Mouse (Mus musculus) midbrain, postnatal 0 days (tissue): Measurements from ENCODE around the gene Cnpy1. TPM values are rescaled to one million over a fixed set of nuclear protein-coding genes. Genes with fewer than 3 reads are reported as not detected.

ENCODE experiments used
- ATAC-seq: fragments of 200-750 bp; cut with Nextera tagmentation; 2 replicates; pipeline ENCODE4 v1.8.0; 2017; ENCODE audit warnings: moderate number of reproducible peaks, mild to moderate bottlenecking, moderate TSS enrichment, moderate library complexity; ENCODE audit not compliant: low FRiP score
- DNase-seq: peaks from one replicate; pipeline ENCODE4 v3.0.0-alpha.2; 2015; ENCODE audit warnings: low spot score
- H3K27ac ChIP-seq: fragments of 300-500 bp; sonication (generic); 2 replicates; pipeline ENCODE4 v1.5.1; 2014; ENCODE audit warnings: low read depth, mild to moderate bottlenecking, low read length, mixed read lengths
- H3K27me3 ChIP-seq: fragments of 300-500 bp; sonication (generic); 2 replicates; pipeline ENCODE4 v1.6.1; 2014; ENCODE audit warnings: low read length, control low read depth, mixed read lengths; ENCODE audit not compliant: insufficient read depth
- H3K36me3 ChIP-seq: fragments of 300-500 bp; sonication (generic); 2 replicates; pipeline ENCODE4 v1.6.1; 2014; ENCODE audit warnings: low read length, control low read depth, mixed read lengths; ENCODE audit not compliant: insufficient read depth
- H3K4me1 ChIP-seq: fragments of 300-500 bp; sonication (generic); 2 replicates; pipeline ENCODE4 v1.6.1; 2014; ENCODE audit warnings: mild to moderate bottlenecking, control low read depth, antibody characterized with exemption, low read length, mixed read lengths; ENCODE audit not compliant: insufficient read depth
- H3K4me2 ChIP-seq: fragments of 300-500 bp; sonication (generic); 2 replicates; pipeline ENCODE4 v1.6.1; 2014; ENCODE audit warnings: low read depth, mild to moderate bottlenecking, low read length, mixed read lengths; ENCODE audit not compliant: poor library complexity, severe bottlenecking
- H3K4me3 ChIP-seq: fragments of 300-500 bp; sonication (generic); 2 replicates; pipeline ENCODE4 v1.5.1; 2014; ENCODE audit warnings: low read depth, mild to moderate bottlenecking, low read length, moderate library complexity
- H3K9ac ChIP-seq: fragments of 300-500 bp; sonication (generic); replicated peaks from 2 replicates; pipeline ENCODE4 v1.6.1; 2014; ENCODE audit warnings: mild to moderate bottlenecking, low read length, moderate library complexity, mixed read lengths; ENCODE audit not compliant: poor library complexity, severe bottlenecking
- H3K9me3 ChIP-seq: fragments of 300-500 bp; sonication (generic); 2 replicates; pipeline ENCODE4 v1.6.1; 2016; ENCODE audit warnings: low read length, control low read depth
- CTCF ChIP-seq: IDR thresholded peaks from 2 replicates; pipeline ENCODE4 v1.5.1; 2016; ENCODE audit warnings: antibody characterized with exemption, mild to moderate bottlenecking
- WGBS: fragments of 180-500 bp; shearing (Covaris S2); extraction: QIAGEN DNeasy Blood & Tissue Kit; methylation state at CpG from one replicate; pipeline ENCODE4 v1.1.7; 2014; 5-methylcytosine and 5-hydroxymethylcytosine counted together
- polyA plus RNA-seq: library from polyadenylated mRNA; unstranded; fragments of >200 nt; fragmentation: Nextera tagmentation; extraction: Ambion mirVana; gene quantifications from 2 replicates; pipeline ENCODE4 v1.2.1, GENCODE M21; 2015
- total RNA-seq: library from RNA; depleted of rRNA; stranded (reverse); fragments of >200 nt; gene quantifications from 2 replicates; pipeline ENCODE4 v1.2.3, GENCODE M21; 2014

The Cnpy1 gene
- total and polyA plus RNA-seq, 2 experiments from 2014 or later: 14.6 to 47.0 TPM

- Histone ChIP-seq H3K27ac (no peak overlapping the region), H3K4me3 (no peak overlapping the region), H3K4me2 (no peak overlapping the region), H3K36me3 (no peaks in the 10 kb centered on the region), H3K9me3 (no peaks in the 10 kb centered on the region), H3K9ac (no peak overlapping the region), H3K4me1 (no peaks in the 10 kb centered on the region; the same call in 1 of the 2 replicates), H3K27me3 (peaks cover 16% of the 10 kb centered on the region; the same call in 1 of the 2 replicates)
- ATAC-seq: no peak
- no peak for DNase-seq
- WGBS: 29% methylated on average over 1 of the region's 1 CpGs
- no peak for TF ChIP-seq CTCF
Observed at GRCm38 (mm10) chr5:28173674-28174073, 71.9 kb downstream of the Cnpy1 start.

GRCm38 (mm10) chr5:28172921-28173670 is 72.5 kb downstream of the Cnpy1 start:
- Histone ChIP-seq H3K27ac (no peak overlapping the region), H3K27me3 (peaks cover 16% of the 10 kb centered on the region; the same call in 1 of the 2 replicates), H3K4me2 (no peak overlapping the region), H3K4me3 (no peak overlapping the region), H3K9ac (no peak overlapping the region), H3K4me1 (no peaks in the 10 kb centered on the region; the same call in 1 of the 2 replicates), H3K9me3 (no peaks in the 10 kb centered on the region), H3K36me3 (no peaks in the 10 kb centered on the region)
- ATAC-seq (no peak), DNase-seq (no peak)
- TF ChIP-seq CTCF: no peak
- 33% methylated on average over 4 of the region's 4 CpGs for WGBS

DNA sequence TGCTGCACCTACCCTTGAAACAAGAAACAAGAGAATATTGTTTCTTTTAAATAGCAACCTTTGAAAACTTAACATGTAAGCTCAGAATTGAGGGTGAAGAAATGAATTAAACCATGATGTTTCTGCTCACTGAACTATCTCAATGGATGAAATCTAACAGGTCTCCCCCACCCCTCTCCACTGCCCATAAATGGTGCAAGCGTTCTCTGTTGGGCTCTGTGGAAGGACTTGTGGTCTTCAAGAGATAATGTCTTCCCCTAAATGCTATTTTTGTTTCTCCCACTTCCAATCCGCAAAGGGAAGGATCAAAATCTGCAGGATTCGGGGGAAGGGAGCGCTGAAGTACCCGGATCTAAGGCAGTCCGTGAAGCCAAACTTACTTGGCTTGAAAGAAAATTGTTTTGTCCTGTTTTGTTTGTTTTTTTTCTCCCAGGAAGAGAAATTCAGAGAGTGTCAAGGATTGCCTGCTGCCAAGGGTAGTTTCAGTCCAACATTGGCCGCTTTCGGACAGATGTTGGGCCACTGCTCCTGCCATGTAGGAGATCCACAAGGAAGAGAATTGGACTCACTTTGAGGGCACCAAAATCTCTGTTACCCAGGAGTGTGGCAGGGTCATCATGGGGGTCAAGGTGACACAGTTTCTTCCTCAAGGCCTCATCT is 73.2 kb downstream of the Cnpy1 start:
- ATAC-seq (no peak), DNase-seq (no peak)
- Histone ChIP-seq H3K27ac (no peak overlapping the region), H3K9ac (no peak overlapping the region), H3K4me2 (peak overlapping the region; percentile 20; the same call in 1 of the 2 replicates), H3K27me3 (peaks cover 16% of the 10 kb centered on the region; the same call in 1 of the 2 replicates), H3K4me3 (no peak overlapping the region), H3K36me3 (no peaks in the 10 kb centered on the region), H3K4me1 (no peaks in the 10 kb centered on the region; the same call in 1 of the 2 replicates), H3K9me3 (no peaks in the 10 kb centered on the region)
- no peak for TF ChIP-seq CTCF
- WGBS: 40% methylated on average over 8 of the region's 8 CpGs

DNA sequence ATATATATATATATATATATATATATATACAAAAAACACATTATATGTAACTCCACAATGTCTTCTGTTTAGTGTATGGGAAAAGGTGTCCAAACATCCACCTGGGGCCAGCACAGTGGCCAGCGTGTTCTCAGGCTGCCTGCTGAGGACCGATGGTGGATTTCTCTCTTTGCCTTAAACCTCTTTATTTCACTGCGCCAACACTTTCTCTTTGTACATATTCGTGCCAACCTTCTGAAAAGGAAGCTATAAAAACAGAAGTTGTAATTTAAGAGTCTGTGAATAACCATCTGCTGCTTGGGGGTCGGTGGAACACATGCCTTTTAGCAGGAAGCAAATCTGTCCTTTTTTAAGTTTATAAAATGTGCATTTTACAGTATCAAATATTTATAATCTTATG is 73.9 kb downstream of the Cnpy1 start:
- DNase-seq: no peak
- no peaks in the 10 kb centered on the region; the same call in 1 of the 2 replicates for H3K4me1 ChIP-seq
- H3K9me3 ChIP-seq: no peaks in the 10 kb centered on the region
- H3K4me3 ChIP-seq: no peak overlapping the region
- no peak overlapping the region for H3K9ac ChIP-seq
- H3K27ac ChIP-seq: no peak overlapping the region
- H3K4me2 ChIP-seq: 0 out of 2 replicates have a peak overlapping the region, but pooled peaks have one; percentile 9
- no peaks in the 10 kb centered on the region for H3K36me3 ChIP-seq
- no peak for ATAC-seq
- no peak for TF ChIP-seq CTCF
- WGBS: 36% methylated on average over 5 of the region's 5 CpGs
- peaks cover 15% of the 10 kb centered on the region; the same call in 1 of the 2 replicates for H3K27me3 ChIP-seq

DNA sequence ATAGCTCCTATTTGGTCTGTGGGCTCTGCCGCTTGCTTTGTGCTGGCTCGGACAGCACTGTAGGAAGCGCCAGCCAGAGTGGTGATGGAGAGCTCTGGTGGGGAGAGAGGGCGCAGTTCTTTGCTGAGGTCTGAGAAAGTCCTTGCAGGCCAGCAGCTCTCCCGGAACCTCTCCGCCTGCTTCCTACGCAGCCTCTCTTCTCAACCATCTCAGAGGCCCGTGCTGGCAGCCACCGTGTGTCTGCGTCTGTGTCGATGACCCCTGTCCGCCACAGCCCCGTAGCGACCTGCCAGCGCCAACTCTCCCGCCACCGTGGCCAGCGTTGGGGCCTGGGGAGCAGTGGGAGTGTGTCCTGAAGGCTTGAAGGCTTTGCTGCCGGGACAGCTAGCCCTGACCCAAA is 74.7 kb downstream of the Cnpy1 start:
- peak overlapping the region; percentile 26 for H3K4me3 ChIP-seq
- peak overlapping the region; percentile 51 for H3K4me2 ChIP-seq
- H3K36me3 ChIP-seq: no peaks in the 10 kb centered on the region
- ATAC-seq (no peak), DNase-seq (peak; percentile 50)
- peaks cover 10% of the 10 kb centered on the region; the same call in 1 of the 2 replicates for H3K27me3 ChIP-seq
- peak overlapping the region; percentile 43; the same call in 1 of the 2 replicates for H3K27ac ChIP-seq
- no peaks in the 10 kb centered on the region; the same call in 1 of the 2 replicates for H3K4me1 ChIP-seq
- no peaks in the 10 kb centered on the region for H3K9me3 ChIP-seq
- peak overlapping the region; percentile 29 for H3K9ac ChIP-seq
- WGBS: 18% methylated on average over 19 of the region's 19 CpGs
- no peak for TF ChIP-seq CTCF
